Mouse (Mus musculus) myocyte (in vitro differentiated cells): ENCODE data around the gene Wdr66. TPM values are rescaled to one million over a fixed set of nuclear protein-coding genes. Genes with fewer than 3 reads are reported as not detected.

Source experiments
- H3K27me3 ChIP-seq: one replicate; pipeline ENCODE4 v1.6.1; 2011; ENCODE audit not compliant: control insufficient read depth, insufficient read depth, insufficient read length
- H3K36me3 ChIP-seq: one replicate; pipeline ENCODE4 v1.6.1; 2011; ENCODE audit not compliant: control insufficient read depth, insufficient read depth
- H3K4me2 ChIP-seq: one replicate; pipeline ENCODE4 v1.6.1; 2011; ENCODE audit warnings: low read depth, control low read depth
- H3K4me3 ChIP-seq: one replicate; pipeline ENCODE4 v1.5.1; 2011; ENCODE audit warnings: mild to moderate bottlenecking, control low read depth, moderate library complexity
- H3K79me2 ChIP-seq: one replicate; pipeline ENCODE4 v1.6.1; 2011; ENCODE audit not compliant: control insufficient read depth, insufficient read depth
- H3ac ChIP-seq: one replicate; pipeline ENCODE4 v1.6.1; 2011; ENCODE audit not compliant: control insufficient read depth, insufficient read length
- CEBPB ChIP-seq: IDR thresholded peaks from 2 replicates; pipeline ENCODE4 v1.6.1; 2011; ENCODE audit warnings: mild to moderate bottlenecking, moderate library complexity; ENCODE audit not compliant: poor library complexity, insufficient read depth, severe bottlenecking
- E2F4 ChIP-seq: IDR thresholded peaks from one replicate; pipeline ENCODE4 v1.6.1; 2011; ENCODE audit warnings: mild to moderate bottlenecking, control low read depth, moderate library complexity; ENCODE audit not compliant: insufficient read depth
- MAX ChIP-seq: IDR thresholded peaks from one replicate; pipeline ENCODE4 v1.6.1; 2011; ENCODE audit warnings: low read depth, mild to moderate bottlenecking, control low read depth
- MYOD1 ChIP-seq, 3 experiments: IDR thresholded peaks; one replicate each; pipeline ENCODE4 v1.6.1; 2011; ENCODE audit warnings: control low read depth in 2 of 3, low read depth in 2 of 3, mild to moderate bottlenecking in 2 of 3, moderate library complexity in 1 of 3; ENCODE audit not compliant: insufficient read length in 2 of 3, control insufficient read depth in 1 of 3
- MYOG ChIP-seq, 3 experiments: IDR thresholded peaks; one replicate each; pipeline ENCODE4 v1.6.1; 2011; ENCODE audit warnings: control low read depth in 2 of 3, low read depth in 2 of 3, mild to moderate bottlenecking in 2 of 3; ENCODE audit not compliant: insufficient read length in 2 of 3, control insufficient read depth in 1 of 3, insufficient read depth in 1 of 3
- POLR2A ChIP-seq: IDR thresholded peaks from one replicate; pipeline ENCODE4 v1.6.1; 2011; ENCODE audit warnings: low read depth, mild to moderate bottlenecking, control low read depth, moderate library complexity; ENCODE audit not compliant: insufficient read length
- POLR2AphosphoS2 ChIP-seq: IDR thresholded peaks from one replicate; pipeline ENCODE4 v1.6.1; 2011; ENCODE audit warnings: low read depth, control low read depth; ENCODE audit not compliant: insufficient read length
- REST ChIP-seq: IDR thresholded peaks from one replicate; pipeline ENCODE4 v1.6.1; 2011; ENCODE audit warnings: mild to moderate bottlenecking, control low read depth, moderate library complexity; ENCODE audit not compliant: insufficient read depth, insufficient read length
- SRF ChIP-seq: IDR thresholded peaks from one replicate; pipeline ENCODE4 v1.6.1; 2011; ENCODE audit warnings: low read depth; ENCODE audit not compliant: control insufficient read depth, insufficient read length
- TCF12 ChIP-seq: IDR thresholded peaks from one replicate; pipeline ENCODE4 v1.6.1; 2011; ENCODE audit warnings: mild to moderate bottlenecking, control low read depth; ENCODE audit not compliant: poor library complexity, insufficient read depth, severe bottlenecking
- TCF3 ChIP-seq: IDR thresholded peaks from one replicate; pipeline ENCODE4 v1.6.1; 2011; ENCODE audit warnings: low read depth, control low read depth; ENCODE audit not compliant: insufficient read length
- USF1 ChIP-seq: IDR thresholded peaks from one replicate; pipeline ENCODE4 v1.6.1; 2011; ENCODE audit warnings: low read depth, mild to moderate bottlenecking, control low read depth, moderate library complexity
- polyA plus RNA-seq: library from polyadenylated mRNA; unstranded; fragments of >200 nt; fragmentation: generic; extraction: Trizol; gene quantifications from one replicate; pipeline ENCODE4 v1.2.1, GENCODE M21; 2012; ENCODE audit warnings: missing spikeins

The Wdr66 gene
- polyA plus RNA-seq, 1 experiment: 0.38 TPM

DNA sequence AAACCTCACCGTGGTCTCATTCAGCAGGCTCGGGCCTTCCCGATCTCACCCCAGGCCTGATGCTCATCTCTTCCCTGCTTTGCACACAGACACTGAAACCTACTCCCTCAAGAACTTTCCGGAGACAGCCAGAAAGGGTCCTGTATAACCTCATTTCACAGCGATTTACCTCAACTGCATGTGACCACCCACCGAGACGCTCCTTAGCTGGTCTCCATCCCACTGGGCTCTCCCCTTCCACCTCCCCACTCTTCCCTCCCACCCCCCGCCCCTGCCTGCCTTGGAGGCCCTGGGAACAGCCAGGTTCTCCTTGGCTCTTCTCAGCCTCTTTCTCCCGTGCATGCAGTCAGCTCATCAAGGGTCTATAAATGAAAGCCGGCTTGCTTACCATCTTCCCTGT, 57.9 kb downstream of the Wdr66 start:
- H3K27me3 ChIP-seq: peaks cover under 1% of the 10 kb centered on the region
- no peaks in the 10 kb centered on the region for H3K36me3 ChIP-seq
- H3ac ChIP-seq: no peak overlapping the region
- H3K4me3 ChIP-seq: no peak overlapping the region
- TF ChIP-seq TCF12 (no peak), USF1 (no peak), MAX (no peak), TCF3 (no peak), E2F4 (no peak), POLR2AphosphoS2 (no peak), SRF (no peak), MYOD1 (IDR thresholded peaks at IDR 0.05; ENCODE audit: control insufficient read depth in 1 of 3, insufficient read length in 2 of 3, low read depth in 2 of 3) (no peak), CEBPB (no peak), REST (no peak), POLR2A (no peak), MYOG (IDR thresholded peaks at IDR 0.05; ENCODE audit: control insufficient read depth in 1 of 3, insufficient read depth in 1 of 3, insufficient read length in 2 of 3, low read depth in 2 of 3) (no peak)
- no peaks in the 10 kb centered on the region for H3K79me2 ChIP-seq
- H3K4me2 ChIP-seq: no peak overlapping the region

DNA sequence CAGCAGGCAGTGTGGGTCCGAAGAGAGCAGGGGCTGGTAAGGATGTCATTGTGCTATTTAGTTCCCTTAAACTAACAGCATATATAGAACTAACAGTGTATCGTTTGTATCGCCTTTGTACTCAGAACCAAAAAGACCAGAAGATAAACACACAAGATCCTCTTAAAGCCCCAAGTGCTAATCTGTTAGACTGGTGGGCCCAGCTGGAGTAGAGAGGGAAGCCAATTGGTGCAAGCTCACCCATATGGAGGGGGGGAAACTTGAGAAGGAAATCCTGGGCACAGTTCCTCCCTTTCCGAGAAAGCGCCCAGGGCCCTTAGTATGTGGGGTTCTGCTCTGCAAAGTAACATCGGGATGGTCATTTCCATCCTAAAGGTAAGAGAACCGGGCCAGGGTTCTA, 58.3 kb downstream of the Wdr66 start:
- TF ChIP-seq POLR2A (no peak), TCF3 (no peak), REST (no peak), MAX (no peak), POLR2AphosphoS2 (no peak), TCF12 (no peak), E2F4 (no peak), SRF (no peak), MYOD1 (IDR thresholded peaks at IDR 0.05; ENCODE audit: control insufficient read depth in 1 of 3, insufficient read length in 2 of 3, low read depth in 2 of 3) (no peak), USF1 (no peak), MYOG (IDR thresholded peaks at IDR 0.05; ENCODE audit: control insufficient read depth in 1 of 3, insufficient read depth in 1 of 3, insufficient read length in 2 of 3, low read depth in 2 of 3) (no peak), CEBPB (no peak)
- Histone ChIP-seq H3K36me3 (no peaks in the 10 kb centered on the region), H3K4me2 (no peak overlapping the region)

GRCm38 (mm10) chr5:123313058-123313630, 61.2 kb downstream of the Wdr66 start:
- TF ChIP-seq MYOG (IDR thresholded peaks at IDR 0.05; ENCODE audit: control insufficient read depth in 1 of 3, insufficient read depth in 1 of 3, insufficient read length in 2 of 3, low read depth in 2 of 3) (no peak), MYOD1 (IDR thresholded peaks at IDR 0.05; ENCODE audit: control insufficient read depth in 1 of 3, insufficient read length in 2 of 3, low read depth in 2 of 3) (no peak), TCF3 (no peak), POLR2AphosphoS2 (no peak), MAX (no peak), REST (no peak), USF1 (no peak), E2F4 (no peak)
- no peak overlapping the region for H3K4me3 ChIP-seq
- H3K79me2 ChIP-seq: no peaks in the 10 kb centered on the region
- no peaks in the 10 kb centered on the region for H3K27me3 ChIP-seq
- H3K36me3 ChIP-seq: no peaks in the 10 kb centered on the region
- no peak overlapping the region for H3ac ChIP-seq
- no peak overlapping the region for H3K4me2 ChIP-seq

More for the DNA sequence above, 58.3 kb downstream of the Wdr66 start:
- Histone ChIP-seq H3K27me3 (no peaks in the 10 kb centered on the region), H3ac (no peak overlapping the region), H3K79me2 (no peaks in the 10 kb centered on the region), H3K4me3 (no peak overlapping the region)

GRCm38 (mm10) chr5:123313851-123314380, 62.0 kb downstream of the Wdr66 start:
- TF ChIP-seq USF1 (no peak), MYOG (IDR thresholded peaks at IDR 0.05; ENCODE audit: control insufficient read depth in 1 of 3, insufficient read depth in 1 of 3, insufficient read length in 2 of 3, low read depth in 2 of 3) (no peak), TCF12 (no peak), CEBPB (no peak), TCF3 (no peak), REST (no peak), MYOD1 (IDR thresholded peaks at IDR 0.05; ENCODE audit: control insufficient read depth in 1 of 3, insufficient read length in 2 of 3, low read depth in 2 of 3) (no peak), POLR2AphosphoS2 (no peak), MAX (no peak), SRF (no peak), POLR2A (no peak), E2F4 (no peak)
- no peak overlapping the region for H3ac ChIP-seq
- no peak overlapping the region for H3K4me3 ChIP-seq
- no peaks in the 10 kb centered on the region for H3K79me2 ChIP-seq
- H3K4me2 ChIP-seq: no peak overlapping the region
- no peaks in the 10 kb centered on the region for H3K36me3 ChIP-seq
- H3K27me3 ChIP-seq: no peaks in the 10 kb centered on the region

- Histone ChIP-seq H3K27me3 (no peaks in the 10 kb centered on the region), H3K79me2 (no peaks in the 10 kb centered on the region), H3K36me3 (no peaks in the 10 kb centered on the region), H3K4me2 (no peak overlapping the region), H3ac (no peak overlapping the region), H3K4me3 (no peak overlapping the region)
- TF ChIP-seq REST (no peak), MYOG (IDR thresholded peaks at IDR 0.05; ENCODE audit: control insufficient read depth in 1 of 3, insufficient read depth in 1 of 3, insufficient read length in 2 of 3, low read depth in 2 of 3) (peak in 2 of 3 experiments; percentile 11 to 32), MYOD1 (IDR thresholded peaks at IDR 0.05; ENCODE audit: control insufficient read depth in 1 of 3, insufficient read length in 2 of 3, low read depth in 2 of 3) (peak in 2 of 3 experiments; percentile 38 to 75), E2F4 (no peak), USF1 (no peak)
Measured at GRCm38 (mm10) chr5:123315219-123315866, 63.4 kb downstream of the Wdr66 start.
